Mouse (Mus musculus): ENCODE measurements around the gene Bloc1s2.

DNA sequence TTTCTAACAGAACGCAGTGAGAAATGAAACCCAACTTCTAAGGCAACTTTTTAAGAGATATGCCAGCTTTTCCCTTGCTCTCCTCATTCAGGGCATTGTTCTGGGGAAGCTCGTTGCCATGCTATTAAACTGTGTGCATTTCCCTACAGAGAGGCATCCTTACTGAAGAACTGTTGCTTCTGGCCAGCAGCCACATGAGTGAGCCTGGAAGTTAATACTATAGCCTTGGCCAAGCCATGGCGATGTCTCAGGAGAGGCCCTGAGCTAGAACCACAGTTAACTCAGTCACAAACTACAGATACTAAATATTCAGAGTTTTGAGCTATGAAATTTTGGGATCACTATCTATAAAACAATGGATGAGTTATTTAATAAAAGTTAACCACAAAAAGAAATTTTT is 43.2 kb downstream of the Bloc1s2 start:
- TF ChIP-seq HCFC1 (IDR thresholded peaks at IDR 0.05; ENCODE audit: borderline replicate concordance, insufficient read depth, low read length) (no peak), ZC3H11A (IDR thresholded peaks at IDR 0.05; ENCODE audit: borderline replicate concordance, low read depth, low read length) (no peak), CHD2 (IDR thresholded peaks at IDR 0.05; ENCODE audit: low read depth, low read length) (no peak)

Data from ES-E14 (cell line).